Mouse (Mus musculus): ENCODE results near the gene Agxt. TPM values are rescaled to one million over a fixed set of nuclear protein-coding genes. Genes with fewer than 3 reads are reported as not detected.

The Agxt gene
- total RNA-seq, 2 experiments from 2014 or later, result not detected

- peak; percentile 57 for DNase-seq
- intact Hi-C loops (cut with DNase I), result no loop called here
Observed at GRCm38 (mm10) chr1:93144176-93144575, 9.1 kb downstream of the Agxt start.

DNA sequence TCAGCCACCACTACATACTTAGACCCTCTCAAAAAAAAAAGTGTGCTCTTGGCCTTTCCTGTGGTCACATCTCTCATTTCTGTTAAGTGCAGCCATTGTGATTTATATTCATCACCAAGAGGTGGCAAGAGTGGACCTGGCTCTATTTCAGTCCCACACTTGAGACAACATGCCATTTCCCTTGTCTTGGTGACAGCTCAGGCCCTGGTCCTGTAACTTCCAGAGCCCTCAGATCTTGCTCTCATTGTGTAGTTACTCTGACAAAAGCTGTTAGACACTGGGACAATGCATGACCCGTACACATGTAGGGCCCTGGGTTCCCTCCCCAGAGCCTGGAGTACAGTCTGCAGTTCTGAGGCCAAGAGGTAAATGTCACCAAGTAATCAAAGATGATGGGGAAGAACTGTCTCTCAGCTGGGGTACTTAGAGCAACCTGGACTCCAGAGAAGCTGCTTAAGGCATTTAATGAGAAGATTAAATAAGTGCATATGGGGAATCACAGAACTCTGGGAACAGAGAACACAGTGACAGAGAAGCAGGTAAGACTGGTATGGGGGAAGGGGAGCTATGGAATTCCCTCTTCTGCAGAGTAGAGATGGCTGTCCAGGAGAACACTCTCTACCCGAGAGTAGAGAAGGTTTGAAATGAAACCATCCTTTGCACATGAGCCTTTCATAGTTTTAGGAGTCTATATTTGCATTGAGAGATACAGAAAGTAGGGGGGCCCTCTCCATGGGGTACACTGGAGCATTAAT, 16.0 kb downstream of the Agxt start:
- no peak for DNase-seq
- intact Hi-C loops (cut with DNase I), result no loop called here

- intact Hi-C loops (cut with DNase I), result no loop called here
- no peak for DNase-seq
Observed at GRCm38 (mm10) chr1:93157566-93157965, 22.5 kb downstream of the Agxt start.

- intact Hi-C loops (cut with DNase I), result no loop called here
- DNase-seq, result no peak
Observed at GRCm38 (mm10) chr1:93158916-93159315, 23.9 kb downstream of the Agxt start.

- intact Hi-C loops (cut with DNase I), result no loop called here
- peak; percentile 34 for DNase-seq
Observed at GRCm38 (mm10) chr1:93159566-93160500, 24.8 kb downstream of the Agxt start.

DNA sequence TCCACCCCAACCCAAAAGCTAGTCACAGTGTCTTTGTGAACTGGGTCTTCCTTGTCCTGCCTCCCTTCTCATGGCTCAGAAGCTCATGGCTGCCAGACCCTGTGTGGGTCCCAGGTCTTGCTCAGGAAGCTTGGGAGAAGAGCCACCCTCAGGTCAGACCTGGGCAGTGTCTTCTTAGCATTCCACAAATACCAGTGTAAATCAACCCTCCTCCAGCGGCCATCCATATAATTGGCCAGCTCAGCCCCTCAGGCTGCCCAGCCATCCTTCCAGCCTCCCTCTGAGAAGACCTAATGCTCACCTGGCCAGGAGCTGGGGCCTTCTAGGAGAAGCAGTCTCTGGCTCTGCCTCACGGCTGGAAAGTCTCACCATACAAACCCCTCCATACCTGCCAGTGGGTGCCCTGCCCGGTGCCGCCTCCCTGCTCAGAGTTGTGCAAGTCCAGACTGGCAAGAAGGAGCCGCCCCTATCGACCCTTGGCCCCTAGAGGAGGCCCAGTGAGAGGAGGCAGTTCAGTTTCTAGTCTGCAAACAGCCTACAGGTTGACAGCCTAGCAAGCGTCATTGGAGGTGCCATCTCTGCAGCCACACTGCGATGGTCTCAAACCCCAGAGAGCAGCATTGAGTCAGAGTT, 25.6 kb downstream of the Agxt start, which contains the start of gene 2310007B03Rik:
TSS of gene 2310007B03Rik (minus strand) at position 448 of the 633 bp plus-strand sequence.
- no peak for DNase-seq
- intact Hi-C loops (cut with DNase I), result no loop called here

GRCm38 (mm10) chr1:93161350-93161749, 26.3 kb downstream of the Agxt start:
- intact Hi-C loops (cut with DNase I), result no loop called here

DNA sequence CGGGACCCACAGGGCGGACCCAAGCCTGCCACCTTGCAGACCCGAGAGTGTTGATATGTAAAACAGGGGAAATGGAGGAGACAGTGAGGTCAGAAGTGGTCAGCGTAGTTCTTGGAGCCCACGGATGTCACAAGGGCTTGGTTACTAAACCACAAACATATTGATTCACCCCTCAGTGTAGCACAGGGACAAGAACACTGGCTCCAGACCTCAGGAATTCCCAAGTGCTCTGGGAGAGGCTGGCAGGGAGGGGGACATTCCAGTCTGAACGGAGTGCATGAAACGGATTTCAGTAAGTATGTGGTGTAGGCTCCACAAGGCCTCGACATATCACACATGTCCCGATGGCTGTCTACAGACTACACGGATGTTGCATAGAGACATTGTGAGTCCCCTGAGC, 26.9 kb downstream of the Agxt start:
- intact Hi-C loops (cut with DNase I), result no loop called here
- DNase-seq, result no peak

More at GRCm38 (mm10) chr1:93161350-93161749, 26.3 kb downstream of the Agxt start:
- no peak for DNase-seq

- intact Hi-C loops (cut with DNase I), result no loop called here
- no peak for DNase-seq
Observed at GRCm38 (mm10) chr1:93162588-93162987, 27.5 kb downstream of the Agxt start.

DNA sequence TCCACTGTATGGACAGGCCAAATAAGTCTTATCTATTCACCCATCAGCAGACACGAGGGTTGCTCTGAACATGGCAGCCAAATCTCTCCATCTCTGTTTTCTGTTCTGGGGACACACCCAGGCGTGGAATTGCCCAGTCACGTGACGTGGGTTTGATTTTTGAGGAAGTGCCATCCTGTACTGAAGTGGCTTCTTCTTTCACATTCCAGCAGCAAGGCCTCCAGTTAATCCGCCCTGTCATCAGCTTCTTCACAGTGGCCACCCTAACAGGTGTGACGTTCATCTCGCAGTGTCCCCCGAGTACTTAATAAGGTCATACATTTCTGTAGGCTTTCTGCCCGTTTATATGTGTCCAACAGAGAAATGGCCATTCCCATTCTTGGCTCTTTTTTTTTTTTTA, 30.4 kb downstream of the Agxt start:
- DNase-seq, result no peak
- intact Hi-C loops (cut with DNase I), result no loop called here

DNA sequence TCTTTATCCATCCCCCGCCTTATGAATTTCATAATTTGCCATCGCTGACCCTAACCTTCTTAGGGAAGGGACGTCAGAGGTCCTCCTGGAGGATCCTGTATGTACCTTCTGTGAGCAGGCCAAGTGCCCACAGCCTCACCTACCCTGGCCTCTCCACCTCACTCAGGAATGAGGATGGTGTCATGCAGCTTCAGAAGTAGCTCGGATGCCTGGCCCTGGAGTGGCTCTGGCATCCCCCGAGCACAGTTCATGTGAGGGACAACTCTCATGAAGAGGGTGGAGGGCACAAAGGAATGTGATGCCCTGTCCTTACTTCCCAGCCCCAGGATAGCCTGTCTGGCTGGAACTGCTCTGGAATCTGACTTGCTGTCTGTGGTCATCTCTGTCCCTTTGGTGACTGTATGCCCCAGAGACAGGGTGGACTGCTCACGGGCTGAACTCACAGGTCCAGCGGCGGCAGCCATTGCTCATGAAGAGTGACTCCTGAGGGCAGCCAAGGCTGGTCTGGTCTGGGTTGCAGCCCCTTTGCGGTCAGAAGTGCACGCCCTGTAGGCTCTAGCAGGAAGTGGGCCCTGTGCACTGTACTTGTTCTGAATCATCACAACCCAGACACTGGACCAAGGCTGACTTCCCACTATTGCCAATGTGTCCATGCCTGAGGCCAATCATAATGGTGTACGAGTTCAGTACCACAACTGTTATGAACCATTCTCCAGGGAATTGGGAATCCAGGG, 31.5 kb downstream of the Agxt start:
- intact Hi-C loops (cut with DNase I), result no loop called here
- no peak for DNase-seq

GRCm38 (mm10) chr1:93168295-93168775, 33.3 kb downstream of the Agxt start, which contains the start of gene Crocc2:
Gene Crocc2, plus strand, starts transcription at chr1:93168725.
- intact Hi-C loops (cut with DNase I), result no loop called here
- no peak for DNase-seq

GRCm38 (mm10) chr1:93173665-93174064, 38.6 kb downstream of the Agxt start:
- intact Hi-C loops (cut with DNase I), result loop anchor here (10.0 kb wide), 2 partner anchors 131 to 171 kb away; partner anchors contain the start of genes Mterf4, Pask and Ppp1r7
- DNase-seq, result no peak

DNA sequence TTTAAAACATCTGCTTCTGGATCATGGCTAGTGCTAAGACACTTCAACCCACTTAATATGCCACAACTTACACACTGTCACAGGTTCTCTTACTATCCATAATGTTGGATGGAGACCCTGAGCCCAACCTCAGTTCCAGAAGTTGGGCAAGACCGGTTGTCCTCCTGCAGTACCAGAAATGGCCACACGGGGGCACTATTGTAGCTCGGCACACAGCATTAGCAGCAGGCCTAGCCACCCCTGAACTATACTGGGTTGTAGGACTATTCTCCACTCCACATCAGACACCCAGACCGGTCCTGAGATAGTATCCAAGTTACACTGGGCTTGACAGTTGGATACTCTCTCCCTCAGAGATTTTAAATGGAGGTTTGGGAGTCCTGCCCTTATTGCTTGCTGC, 39.4 kb downstream of the Agxt start:
- intact Hi-C loops (cut with DNase I), result loop anchor here (10.0 kb wide), 2 partner anchors 130 to 170 kb away; partner anchors contain the start of genes Mterf4, Pask and Ppp1r7
- peak; percentile 88 for DNase-seq

GRCm38 (mm10) chr1:93175849-93176248, 40.8 kb downstream of the Agxt start:
- intact Hi-C loops (cut with DNase I), result loop anchor here (2.0 to 10.0 kb wide), 3 partner anchors 63 to 169 kb away; partner anchors contain the start of genes Mterf4, Pask and Ppp1r7
- no peak for DNase-seq

GRCm38 (mm10) chr1:93176525-93177332, 41.7 kb downstream of the Agxt start:
- peak; percentile 68 for DNase-seq
- intact Hi-C loops (cut with DNase I), result loop anchor here (2.0 to 10.0 kb wide), 3 partner anchors 62 to 168 kb away; partner anchors contain the start of genes Mterf4, Pask and Ppp1r7

- intact Hi-C loops (cut with DNase I), result no loop called here
- no peak for DNase-seq
Observed at GRCm38 (mm10) chr1:93182281-93182680, 47.2 kb downstream of the Agxt start.

DNA sequence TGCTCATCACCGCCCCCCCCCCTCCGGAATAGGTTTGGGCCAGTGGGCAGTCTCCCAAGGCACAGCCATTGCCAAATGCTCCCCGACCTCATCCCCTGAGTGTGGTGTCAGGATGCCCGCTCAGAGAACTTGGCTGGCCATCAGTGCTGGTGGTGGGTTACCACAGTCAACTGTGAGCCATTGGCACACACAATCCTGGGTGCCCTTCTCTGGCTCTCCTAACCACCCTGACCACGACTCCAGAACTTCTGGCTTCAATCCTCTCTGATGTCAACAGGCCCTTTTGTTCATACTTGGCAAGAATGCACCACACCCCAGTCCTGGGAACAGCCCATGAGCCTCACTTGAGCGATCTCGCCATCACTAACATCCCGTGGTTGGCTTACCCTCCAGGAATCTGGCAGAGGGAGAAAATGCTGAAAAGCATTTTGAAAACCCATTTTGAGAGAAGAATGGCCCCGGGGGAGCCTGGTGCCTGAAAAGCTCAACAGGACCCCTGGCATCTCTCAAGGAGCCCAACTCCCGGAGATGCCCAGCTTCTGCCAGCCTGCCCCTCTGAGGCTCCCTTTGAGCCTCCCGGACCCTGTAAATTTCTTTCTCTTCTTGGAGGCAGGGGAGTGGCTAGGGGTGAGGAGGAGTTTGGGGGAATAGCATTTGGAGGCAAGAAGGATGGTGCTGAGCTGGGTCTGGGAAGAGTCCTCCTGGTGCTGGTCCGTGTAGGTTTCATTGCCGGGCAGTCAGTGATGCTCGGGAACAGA, 49.2 kb downstream of the Agxt start:
- intact Hi-C loops (cut with DNase I), result no loop called here
- peak; percentile 79 for DNase-seq

Measured in left cerebral cortex, postnatal 4 days (tissue).